Mouse (Mus musculus): ENCODE measurements at regions not wholly inside any gene's neighbourhood (a gene's known extent, or its start where the extent isn't known, plus 50 kb on each side); places are given as distances from the start of the nearest gene placed in this dataset.

- TF ChIP-seq POLR2A (IDR thresholded peaks at IDR 0.05; ENCODE audit: borderline replicate concordance, insufficient read depth, low read length): no peak
- TF ChIP-seq CTCF (IDR thresholded peaks at IDR 0.05; ENCODE audit: borderline replicate concordance, insufficient read depth, low read depth, low read length): no peak
- Histone ChIP-seq H3K4me3 (replicated peaks; ENCODE audit: insufficient read depth, low read depth, low read length) (no peak overlapping the region), H3K4me1 (ENCODE audit: control insufficient read depth, insufficient read depth, low read length) (no peaks in the 10 kb centered on the region), H3K27ac (ENCODE audit: insufficient read depth, low read length) (no peak overlapping the region), H3K27me3 (ENCODE audit: control insufficient read depth, insufficient read depth, low read length) (no peaks in the 10 kb centered on the region)
- DNase-seq: no peak
Observed at GRCm38 (mm10) chr16:52804365-52804764, 350.5 kb upstream of the Alcam start.

- DNase-seq: no peak
- 48% methylated on average over 4 of the region's 4 CpGs for WGBS
- TF ChIP-seq POLR2A (IDR thresholded peaks at IDR 0.05; ENCODE audit: borderline replicate concordance, insufficient read depth, low read length) (no peak), CTCF (IDR thresholded peaks at IDR 0.05; ENCODE audit: borderline replicate concordance, insufficient read depth, low read depth, low read length) (no peak)
Observed at GRCm38 (mm10) chr16:52799715-52800392, 346.0 kb upstream of the Alcam start.

DNA sequence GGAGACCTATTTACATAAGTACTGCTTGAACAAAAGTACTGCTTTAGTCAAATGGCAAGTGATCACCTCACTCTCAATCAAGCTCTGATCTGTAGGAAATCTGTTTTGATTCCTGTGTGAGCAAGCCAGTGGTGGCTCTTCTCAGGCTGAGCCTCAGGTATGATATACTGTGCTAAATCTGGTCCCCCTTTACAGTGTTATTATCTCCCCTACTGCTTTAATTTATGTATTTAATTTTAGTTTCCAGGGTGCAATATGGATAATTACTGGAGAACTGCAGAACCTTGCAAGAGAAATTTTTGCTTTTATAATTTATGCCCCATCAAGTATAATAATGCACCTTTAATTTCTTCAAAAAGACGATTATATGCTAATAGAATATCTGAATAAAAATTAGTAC, 341.3 kb upstream of the Alcam start:
- H3K4me1 ChIP-seq (ENCODE audit: control insufficient read depth, insufficient read depth, low read length): no peaks in the 10 kb centered on the region
- 85% methylated on average over 1 of the region's 1 CpGs for WGBS
- H3K27ac ChIP-seq (ENCODE audit: insufficient read depth, low read length): no peak overlapping the region
- no peak for DNase-seq
- no peak for TF ChIP-seq POLR2A (IDR thresholded peaks at IDR 0.05; ENCODE audit: borderline replicate concordance, insufficient read depth, low read length)
- no peak for TF ChIP-seq CTCF (IDR thresholded peaks at IDR 0.05; ENCODE audit: borderline replicate concordance, insufficient read depth, low read depth, low read length)
- no peak overlapping the region for H3K4me3 ChIP-seq (replicated peaks; ENCODE audit: insufficient read depth, low read depth, low read length)
- no peaks in the 10 kb centered on the region for H3K27me3 ChIP-seq (ENCODE audit: control insufficient read depth, insufficient read depth, low read length)

More at GRCm38 (mm10) chr16:52799715-52800392, 346.0 kb upstream of the Alcam start:
- Histone ChIP-seq H3K4me3 (replicated peaks; ENCODE audit: insufficient read depth, low read depth, low read length) (no peak overlapping the region), H3K27ac (ENCODE audit: insufficient read depth, low read length) (no peak overlapping the region), H3K27me3 (ENCODE audit: control insufficient read depth, insufficient read depth, low read length) (no peaks in the 10 kb centered on the region), H3K4me1 (ENCODE audit: control insufficient read depth, insufficient read depth, low read length) (no peaks in the 10 kb centered on the region)

- H3K4me3 ChIP-seq (replicated peaks; ENCODE audit: insufficient read depth, low read depth, low read length): no peak overlapping the region
- no peak for TF ChIP-seq CTCF (IDR thresholded peaks at IDR 0.05; ENCODE audit: borderline replicate concordance, insufficient read depth, low read depth, low read length)
- no peak for TF ChIP-seq POLR2A (IDR thresholded peaks at IDR 0.05; ENCODE audit: borderline replicate concordance, insufficient read depth, low read length)
- no peak overlapping the region for H3K27ac ChIP-seq (ENCODE audit: insufficient read depth, low read length)
- no peaks in the 10 kb centered on the region for H3K27me3 ChIP-seq (ENCODE audit: control insufficient read depth, insufficient read depth, low read length)
- WGBS: 8% methylated on average over 1 of the region's 1 CpGs
- no peak for DNase-seq
- H3K4me1 ChIP-seq (ENCODE audit: control insufficient read depth, insufficient read depth, low read length): no peaks in the 10 kb centered on the region
Observed at GRCm38 (mm10) chr16:52789946-52790345, 336.1 kb upstream of the Alcam start.

- no peak for DNase-seq
- no peak for TF ChIP-seq CTCF (IDR thresholded peaks at IDR 0.05; ENCODE audit: borderline replicate concordance, insufficient read depth, low read depth, low read length)
- no peak for TF ChIP-seq POLR2A (IDR thresholded peaks at IDR 0.05; ENCODE audit: borderline replicate concordance, insufficient read depth, low read length)
- WGBS: 81% methylated on average over 3 of the region's 3 CpGs
- no peaks in the 10 kb centered on the region for H3K27me3 ChIP-seq (ENCODE audit: control insufficient read depth, insufficient read depth, low read length)
- no peak overlapping the region for H3K27ac ChIP-seq (ENCODE audit: insufficient read depth, low read length)
- no peak overlapping the region for H3K4me3 ChIP-seq (replicated peaks; ENCODE audit: insufficient read depth, low read depth, low read length)
- H3K4me1 ChIP-seq (ENCODE audit: control insufficient read depth, insufficient read depth, low read length): no peaks in the 10 kb centered on the region
Observed at GRCm38 (mm10) chr16:52747744-52748143, 293.9 kb upstream of the Alcam start.

DNA sequence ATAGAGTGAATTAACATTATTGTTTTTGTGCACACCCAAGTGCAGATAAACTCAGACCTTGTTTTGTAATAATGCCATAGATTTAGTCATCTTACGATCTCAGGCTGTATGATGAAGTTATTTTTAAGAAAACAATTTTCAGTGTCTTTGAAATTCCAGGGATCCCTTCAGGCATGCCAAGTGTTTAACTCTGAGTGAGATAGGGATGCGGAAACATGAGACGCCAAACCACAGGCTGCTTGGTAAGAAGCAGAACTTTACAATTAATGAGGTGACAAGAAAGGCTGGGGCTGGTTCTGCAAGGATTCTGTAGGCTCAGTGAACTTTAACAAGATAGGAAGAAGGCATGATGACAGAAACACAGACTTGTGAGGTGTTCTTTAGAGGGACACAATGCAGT, 292.3 kb upstream of the Alcam start:
- Histone ChIP-seq H3K4me3 (replicated peaks; ENCODE audit: insufficient read depth, low read depth, low read length) (no peak overlapping the region), H3K27me3 (ENCODE audit: control insufficient read depth, insufficient read depth, low read length) (no peaks in the 10 kb centered on the region), H3K4me1 (ENCODE audit: control insufficient read depth, insufficient read depth, low read length) (no peaks in the 10 kb centered on the region), H3K27ac (ENCODE audit: insufficient read depth, low read length) (no peak overlapping the region)
- DNase-seq: no peak
- 73% methylated on average over 3 of the region's 3 CpGs for WGBS
- TF ChIP-seq POLR2A (IDR thresholded peaks at IDR 0.05; ENCODE audit: borderline replicate concordance, insufficient read depth, low read length): no peak
- TF ChIP-seq CTCF (IDR thresholded peaks at IDR 0.05; ENCODE audit: borderline replicate concordance, insufficient read depth, low read depth, low read length): no peak

GRCm38 (mm10) chr16:52744720-52745119, 290.8 kb upstream of the Alcam start:
- TF ChIP-seq CTCF (IDR thresholded peaks at IDR 0.05; ENCODE audit: borderline replicate concordance, insufficient read depth, low read depth, low read length) (no peak), POLR2A (IDR thresholded peaks at IDR 0.05; ENCODE audit: borderline replicate concordance, insufficient read depth, low read length) (no peak)
- H3K4me3 ChIP-seq (replicated peaks; ENCODE audit: insufficient read depth, low read depth, low read length): no peak overlapping the region
- 60% methylated on average over 5 of the region's 5 CpGs for WGBS

GRCm38 (mm10) chr16:52742166-52742565, 288.3 kb upstream of the Alcam start:
- Histone ChIP-seq H3K27me3 (ENCODE audit: control insufficient read depth, insufficient read depth, low read length) (no peaks in the 10 kb centered on the region), H3K4me3 (replicated peaks; ENCODE audit: insufficient read depth, low read depth, low read length) (no peak overlapping the region), H3K27ac (ENCODE audit: insufficient read depth, low read length) (no peak overlapping the region), H3K4me1 (ENCODE audit: control insufficient read depth, insufficient read depth, low read length) (no peaks in the 10 kb centered on the region)
- no peak for DNase-seq
- WGBS: 73% methylated on average over 3 of the region's 3 CpGs
- no peak for TF ChIP-seq POLR2A (IDR thresholded peaks at IDR 0.05; ENCODE audit: borderline replicate concordance, insufficient read depth, low read length)
- no peak for TF ChIP-seq CTCF (IDR thresholded peaks at IDR 0.05; ENCODE audit: borderline replicate concordance, insufficient read depth, low read depth, low read length)

More at GRCm38 (mm10) chr16:52744720-52745119, 290.8 kb upstream of the Alcam start:
- no peak overlapping the region for H3K27ac ChIP-seq (ENCODE audit: insufficient read depth, low read length)
- DNase-seq: no peak
- no peaks in the 10 kb centered on the region for H3K27me3 ChIP-seq (ENCODE audit: control insufficient read depth, insufficient read depth, low read length)
- no peaks in the 10 kb centered on the region for H3K4me1 ChIP-seq (ENCODE audit: control insufficient read depth, insufficient read depth, low read length)
